Mouse (Mus musculus): Measurements from ENCODE around the gene Olfr1442.
"Not testable (repeated sequence)": the region's sequence is repeated elsewhere in the genome, so short reads cannot be mapped to it uniquely, and the experiment has no call there.

Olfr1442 gene

GRCm38 (mm10) chr19:12670139-12670538 lies at the start of gene Olfr1442:
Olfr1442 (plus strand) TSS chr19:12670439.
- no peak for DNase-seq

- DNase-seq: no peak
These were observed 37.1 kb upstream of the Olfr1442 start, which contains the start of gene Glyat for GRCm38 (mm10) chr19:12633176-12633575. Glyat (plus strand) TSS chr19:12633308.

GRCm38 (mm10) chr19:12634259-12634658 lies 36.0 kb upstream of the Olfr1442 start:
- DNase-seq: no peak

- DNase-seq: no peak
These were observed 35.3 kb upstream of the Olfr1442 start for GRCm38 (mm10) chr19:12634963-12635362.

GRCm38 (mm10) chr19:12636863-12637262 lies 33.4 kb upstream of the Olfr1442 start:
- no peak for DNase-seq

- no peak for DNase-seq
These were observed 32.2 kb upstream of the Olfr1442 start for GRCm38 (mm10) chr19:12638049-12638448.

- DNase-seq: no peak
These were observed 20.7 kb upstream of the Olfr1442 start for GRCm38 (mm10) chr19:12649511-12649910.

- no peak for DNase-seq
These were observed 4.1 kb upstream of the Olfr1442 start for GRCm38 (mm10) chr19:12666156-12666555.

GRCm38 (mm10) chr19:12668601-12669000 lies 1.6 kb upstream of the Olfr1442 start:
- DNase-seq: not testable (repeated sequence)

- no peak for DNase-seq
These were observed 812 bp downstream of the Olfr1442 start for GRCm38 (mm10) chr19:12671051-12671450.

- DNase-seq: no peak
These were observed 7.6 kb downstream of the Olfr1442 start, which contains the start of gene Olfr1443 for GRCm38 (mm10) chr19:12677812-12678211. Olfr1443 (plus strand) TSS chr19:12678112.

GRCm38 (mm10) chr19:12684638-12685037 lies 14.4 kb downstream of the Olfr1442 start:
- DNase-seq: no peak

- no peak for DNase-seq
These were observed 15.0 kb downstream of the Olfr1442 start for GRCm38 (mm10) chr19:12685231-12685630.

GRCm38 (mm10) chr19:12695590-12695989 lies 25.4 kb downstream of the Olfr1442 start, which contains the start of gene Keg1:
Keg1 (plus strand) TSS chr19:12695786.
- DNase-seq: no peak

GRCm38 (mm10) chr19:12696221-12696620 lies 26.0 kb downstream of the Olfr1442 start:
- no peak for DNase-seq

- no peak for DNase-seq
These were observed 38.2 kb downstream of the Olfr1442 start for GRCm38 (mm10) chr19:12708458-12708857.

- DNase-seq: no peak
These were observed 38.7 kb downstream of the Olfr1442 start for GRCm38 (mm10) chr19:12708986-12709385.

GRCm38 (mm10) chr19:12719189-12719588 lies 49.0 kb downstream of the Olfr1442 start:
- DNase-seq: no peak

GRCm38 (mm10) chr19:12720463-12720862 lies 50.2 kb downstream of the Olfr1442 start:
- DNase-seq: no peak

GRCm38 (mm10) chr19:12720919-12721318 lies 50.7 kb downstream of the Olfr1442 start:
- DNase-seq: not testable (repeated sequence)

- DNase-seq: not testable (repeated sequence)
These were observed 51.4 kb downstream of the Olfr1442 start for GRCm38 (mm10) chr19:12721596-12721995.

GRCm38 (mm10) chr19:12722308-12722707 lies 52.1 kb downstream of the Olfr1442 start:
- DNase-seq: peak; percentile 44 to 74

GRCm38 (mm10) chr19:12725851-12726250 lies 55.6 kb downstream of the Olfr1442 start:
- no peak for DNase-seq

All from cerebellum, postnatal 25 days (tissue).